Mouse (Mus musculus): ENCODE results near the gene D5Ertd579e. TPM values are rescaled to one million over a fixed set of nuclear protein-coding genes. Genes with fewer than 3 reads are reported as not detected.

The D5Ertd579e gene
- polyA plus RNA-seq, 1 experiment = 23.1 TPM

DNA sequence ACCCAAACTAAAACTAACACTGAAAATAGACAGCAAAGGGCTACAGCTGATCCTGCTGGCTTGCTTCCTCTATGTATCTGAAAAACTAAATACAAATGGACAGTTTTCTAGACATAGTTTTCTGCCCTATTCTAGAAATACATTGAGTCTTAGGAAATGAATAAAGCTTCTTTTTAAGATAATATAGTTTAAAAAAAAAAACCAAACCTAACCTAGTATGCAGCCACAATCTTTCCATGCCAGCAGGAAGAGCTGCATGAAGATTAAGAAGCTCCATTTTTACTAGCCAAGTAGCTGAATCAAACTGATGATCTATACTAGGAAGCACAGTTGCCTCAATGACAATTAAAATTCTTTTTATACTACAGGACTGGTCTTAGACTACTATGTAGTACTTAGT lies 14.6 kb downstream of the D5Ertd579e start:
- H3K27me3 ChIP-seq (ENCODE audit: control insufficient read depth, insufficient read depth, low read length) = no peaks in the 10 kb centered on the region
- no peak for TF ChIP-seq POLR2A (IDR thresholded peaks at IDR 0.05; ENCODE audit: control insufficient read depth, low read depth, low read length)
- no peak for TF ChIP-seq CTCF (IDR thresholded peaks at IDR 0.05; ENCODE audit: control insufficient read depth, insufficient read depth, insufficient replicate concordance, low read depth, low read length)
- no peaks in the 10 kb centered on the region for H3K4me1 ChIP-seq (ENCODE audit: control insufficient read depth, insufficient read depth, low read length)
- H3K27ac ChIP-seq (ENCODE audit: control insufficient read depth, insufficient read depth, low read depth, low read length) = no peak overlapping the region
- H3K4me3 ChIP-seq (ENCODE audit: control insufficient read depth, low read depth, low read length) = no peak overlapping the region
- no peaks in the 10 kb centered on the region for H3K36me3 ChIP-seq (ENCODE audit: control insufficient read depth, insufficient read depth, low read length)

- Histone ChIP-seq H3K27ac (ENCODE audit: control insufficient read depth, insufficient read depth, low read depth, low read length) (no peak overlapping the region), H3K4me3 (ENCODE audit: control insufficient read depth, low read depth, low read length) (no peak overlapping the region), H3K27me3 (ENCODE audit: control insufficient read depth, insufficient read depth, low read length) (no peaks in the 10 kb centered on the region), H3K4me1 (ENCODE audit: control insufficient read depth, insufficient read depth, low read length) (no peaks in the 10 kb centered on the region), H3K36me3 (ENCODE audit: control insufficient read depth, insufficient read depth, low read length) (no peaks in the 10 kb centered on the region; the same call in 1 of the 2 replicates)
- no peak for TF ChIP-seq POLR2A (IDR thresholded peaks at IDR 0.05; ENCODE audit: control insufficient read depth, low read depth, low read length)
- TF ChIP-seq CTCF (IDR thresholded peaks at IDR 0.05; ENCODE audit: control insufficient read depth, insufficient read depth, insufficient replicate concordance, low read depth, low read length) = no peak
Observed at GRCm38 (mm10) chr5:36679918-36680598, 15.8 kb downstream of the D5Ertd579e start.

DNA sequence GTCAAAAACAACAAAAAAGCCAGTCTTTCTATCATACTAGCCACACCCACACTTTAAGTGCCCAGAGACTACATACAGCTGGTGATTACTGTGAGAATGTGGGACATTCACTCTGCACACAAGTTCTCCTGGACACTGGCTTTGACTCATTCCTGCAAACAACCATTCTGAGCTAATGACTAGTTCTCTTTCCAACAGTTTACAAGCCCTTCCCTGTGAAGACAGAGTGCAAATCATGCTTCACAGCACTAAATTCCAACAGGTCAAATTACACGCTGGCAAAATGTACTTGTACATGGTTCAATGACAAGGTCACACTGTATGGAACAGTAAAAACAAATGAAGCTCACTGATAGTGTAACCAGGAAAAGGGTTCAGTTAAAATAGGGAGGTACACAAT lies 17.0 kb downstream of the D5Ertd579e start:
- TF ChIP-seq POLR2A (IDR thresholded peaks at IDR 0.05; ENCODE audit: control insufficient read depth, low read depth, low read length) (no peak), CTCF (IDR thresholded peaks at IDR 0.05; ENCODE audit: control insufficient read depth, insufficient read depth, insufficient replicate concordance, low read depth, low read length) (no peak)
- no peak overlapping the region for H3K4me3 ChIP-seq (ENCODE audit: control insufficient read depth, low read depth, low read length)
- no peaks in the 10 kb centered on the region; the same call in 1 of the 2 replicates for H3K36me3 ChIP-seq (ENCODE audit: control insufficient read depth, insufficient read depth, low read length)

DNA sequence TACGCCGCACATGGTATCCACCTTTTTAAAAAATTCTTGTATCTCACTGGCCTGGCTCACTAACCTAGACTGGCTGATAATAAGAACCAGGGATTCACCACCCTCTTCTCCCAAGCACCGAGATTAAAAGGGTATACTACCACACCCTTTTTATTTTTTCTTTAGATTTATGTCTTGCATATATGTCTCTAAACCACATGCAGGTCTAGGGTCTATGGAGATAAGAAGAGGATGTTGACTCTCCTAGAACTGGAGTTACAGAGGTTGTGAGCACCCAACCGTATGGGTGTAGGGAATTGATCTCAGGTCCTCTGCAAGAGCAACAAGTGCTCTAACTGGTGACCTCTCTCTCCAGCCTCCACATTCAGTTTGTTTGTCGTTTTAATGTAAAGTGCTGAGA lies 17.9 kb downstream of the D5Ertd579e start:
- TF ChIP-seq POLR2A (IDR thresholded peaks at IDR 0.05; ENCODE audit: control insufficient read depth, low read depth, low read length) (no peak), CTCF (IDR thresholded peaks at IDR 0.05; ENCODE audit: control insufficient read depth, insufficient read depth, insufficient replicate concordance, low read depth, low read length) (no peak)
- Histone ChIP-seq H3K4me1 (ENCODE audit: control insufficient read depth, insufficient read depth, low read length) (no peaks in the 10 kb centered on the region), H3K27ac (ENCODE audit: control insufficient read depth, insufficient read depth, low read depth, low read length) (no peak overlapping the region), H3K27me3 (ENCODE audit: control insufficient read depth, insufficient read depth, low read length) (no peaks in the 10 kb centered on the region), H3K4me3 (ENCODE audit: control insufficient read depth, low read depth, low read length) (no peak overlapping the region), H3K36me3 (ENCODE audit: control insufficient read depth, insufficient read depth, low read length) (no peaks in the 10 kb centered on the region; the same call in 1 of the 2 replicates)

More for the DNA sequence above, 17.0 kb downstream of the D5Ertd579e start:
- H3K4me1 ChIP-seq (ENCODE audit: control insufficient read depth, insufficient read depth, low read length) = no peaks in the 10 kb centered on the region
- no peaks in the 10 kb centered on the region for H3K27me3 ChIP-seq (ENCODE audit: control insufficient read depth, insufficient read depth, low read length)
- H3K27ac ChIP-seq (ENCODE audit: control insufficient read depth, insufficient read depth, low read depth, low read length) = no peak overlapping the region

DNA sequence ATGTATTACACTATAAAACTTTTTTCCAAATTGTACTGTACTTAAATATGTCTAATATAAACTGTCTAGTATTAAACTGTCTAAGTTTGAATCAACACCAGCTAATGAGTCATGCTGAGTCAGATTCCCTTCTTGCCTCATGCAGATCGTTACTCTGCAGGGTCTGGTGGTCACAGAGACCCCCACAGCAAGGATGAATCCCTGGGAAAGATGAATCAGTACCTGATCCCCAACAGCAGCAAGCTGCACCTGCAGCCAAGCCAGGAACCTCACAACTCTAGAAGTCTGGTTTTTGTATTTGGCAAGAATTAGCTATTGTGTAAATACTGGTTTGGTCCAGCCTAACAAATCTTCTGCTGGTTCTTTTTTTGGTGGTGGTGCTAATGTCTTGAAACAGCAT lies 20.4 kb downstream of the D5Ertd579e start:
- Histone ChIP-seq H3K27me3 (ENCODE audit: control insufficient read depth, insufficient read depth, low read length) (no peaks in the 10 kb centered on the region), H3K36me3 (ENCODE audit: control insufficient read depth, insufficient read depth, low read length) (no peaks in the 10 kb centered on the region; the same call in 1 of the 2 replicates), H3K4me3 (ENCODE audit: control insufficient read depth, low read depth, low read length) (no peak overlapping the region), H3K4me1 (ENCODE audit: control insufficient read depth, insufficient read depth, low read length) (no peaks in the 10 kb centered on the region), H3K27ac (ENCODE audit: control insufficient read depth, insufficient read depth, low read depth, low read length) (no peak overlapping the region)
- TF ChIP-seq CTCF (IDR thresholded peaks at IDR 0.05; ENCODE audit: control insufficient read depth, insufficient read depth, insufficient replicate concordance, low read depth, low read length) = no peak
- no peak for TF ChIP-seq POLR2A (IDR thresholded peaks at IDR 0.05; ENCODE audit: control insufficient read depth, low read depth, low read length)

- H3K4me3 ChIP-seq (ENCODE audit: control insufficient read depth, low read depth, low read length) = no peak overlapping the region
- no peak for TF ChIP-seq POLR2A (IDR thresholded peaks at IDR 0.05; ENCODE audit: control insufficient read depth, low read depth, low read length)
- no peak for TF ChIP-seq CTCF (IDR thresholded peaks at IDR 0.05; ENCODE audit: control insufficient read depth, insufficient read depth, insufficient replicate concordance, low read depth, low read length)
- no peak overlapping the region for H3K27ac ChIP-seq (ENCODE audit: control insufficient read depth, insufficient read depth, low read depth, low read length)
- no peaks in the 10 kb centered on the region for H3K27me3 ChIP-seq (ENCODE audit: control insufficient read depth, insufficient read depth, low read length)
- H3K4me1 ChIP-seq (ENCODE audit: control insufficient read depth, insufficient read depth, low read length) = no peaks in the 10 kb centered on the region
- no peaks in the 10 kb centered on the region; the same call in 1 of the 2 replicates for H3K36me3 ChIP-seq (ENCODE audit: control insufficient read depth, insufficient read depth, low read length)
Observed at GRCm38 (mm10) chr5:36674658-36675433, 21.0 kb downstream of the D5Ertd579e start.

Measured in testis, adult 2 months (tissue).